Mouse (Mus musculus): ENCODE results near the gene Etv3.

DNA sequence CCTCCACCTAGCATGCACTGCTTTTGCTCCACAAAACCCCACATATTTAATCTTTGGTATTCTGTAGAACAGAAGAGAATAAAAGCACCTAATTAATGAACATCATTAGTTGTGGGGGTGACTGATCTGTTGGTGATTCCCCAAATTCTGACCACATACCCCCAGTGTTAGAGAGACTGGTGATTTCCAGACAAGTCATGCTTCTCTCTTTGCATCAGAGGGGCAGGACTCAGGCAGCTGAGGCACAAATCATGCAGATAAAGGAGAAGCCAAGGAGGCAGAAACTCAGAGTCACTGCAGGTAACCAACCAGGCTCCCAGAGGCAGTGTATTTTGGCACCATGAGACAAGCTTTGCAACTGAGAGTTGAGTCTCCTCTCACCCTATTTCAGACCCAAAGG lies 6.8 kb upstream of the Etv3 start:
- no peak for TF ChIP-seq POLR2A (IDR thresholded peaks at IDR 0.05; ENCODE audit: low read depth, low read length)
- TF ChIP-seq CTCF (IDR thresholded peaks at IDR 0.05; ENCODE audit: borderline replicate concordance, insufficient read depth, low read length) = no peak
